31 mouse cellular contexts compared by ENCODE assay signal in genomic region chr12:110689919-110690643, GRCm38 (mm10). TPM values are rescaled to one million over a fixed set of nuclear protein-coding genes. Genes with fewer than 3 reads are reported as not detected.
DNase-seq lines count a peak whose midpoint lies in the region; ATAC-seq and TF ChIP-seq lines count a peak whose summit lies in the region.
"Had no signal": no experiment of that assay in that cellular context is flagged by ENCODE, and none has a peak within 500 bp of the region (broad histone marks: within the 10 kb centered on the region; RNA-seq: fewer than 3 reads in every experiment).

No protein-coding gene starts in this region.

- no peaks in the 10 kb centered on the region for H3K9me3 ChIP-seq in embryonic facial prominence, embryonic 10.5 days
- H3K9me3 ChIP-seq: embryonic facial prominence, embryonic 15.5 days; heart, embryonic 10.5 days; hindbrain, embryonic 10.5 days; limb, embryonic 10.5 days; lung, embryonic 15.5 days; midbrain, embryonic 12.5 days; neural tube, embryonic 12.5 days had no signal

- H3K79me2 ChIP-seq in myocyte (ENCODE audit: control insufficient read depth, insufficient read depth), result peaks cover 17% of the 10 kb centered on the region

- no peak overlapping the region for H3K4me3 ChIP-seq in myocyte
- no peak overlapping the region for H3K4me3 ChIP-seq in embryonic facial prominence, embryonic 10.5 days
- H3K4me3 ChIP-seq: embryonic facial prominence, embryonic 15.5 days; heart, embryonic 10.5 days; hindbrain, embryonic 10.5 days; limb, embryonic 10.5 days; lung, embryonic 15.5 days; midbrain, embryonic 12.5 days; neural tube, embryonic 12.5 days had no signal

- H3K36me3 ChIP-seq in myocyte (ENCODE audit: control insufficient read depth, insufficient read depth), result peaks cover 46% of the 10 kb centered on the region
- peaks cover 93% of the 10 kb centered on the region for H3K36me3 ChIP-seq in embryonic facial prominence, embryonic 10.5 days (replicated peaks)

- DNase-seq in 416B (ENCODE audit: low read depth), result peak; percentile 31
- DNase-seq in CD4-positive helper T cell, adult 2 months (ENCODE audit: low read depth, low spot score), result peak; percentile 43
- no peak for DNase-seq in lung, postnatal 25 days (ENCODE audit: low spot score)
- DNase-seq in layer of hippocampus, postnatal 36 days, result no peak
- no peak for DNase-seq in embryonic facial prominence, embryonic 10.5 days (ENCODE audit: low spot score)
- DNase-seq: adrenal gland, postnatal 14 days; cerebellum, adult 2 months; cerebellum, postnatal 36 days; kidney, adult 18-20 months; kidney, postnatal 10 days; retina, postnatal 1 day; right cerebral cortex, postnatal 25 days; spleen, adult 18-20 months; thymus, postnatal 14 days had no signal

- no peaks in the 10 kb centered on the region for H3K27me3 ChIP-seq in myocyte (ENCODE audit: control insufficient read depth, insufficient read depth, insufficient read length)
- H3K27me3 ChIP-seq in embryonic facial prominence, embryonic 10.5 days (replicated peaks; ENCODE audit: low read depth, poor library complexity, severe bottlenecking), result no peaks in the 10 kb centered on the region
- H3K27me3 ChIP-seq: embryonic facial prominence, embryonic 15.5 days; lung, embryonic 15.5 days; midbrain, embryonic 12.5 days; neural tube, embryonic 12.5 days had no signal

- no peak overlapping the region for H3K4me2 ChIP-seq in myocyte (ENCODE audit: low read depth)
- H3K4me2 ChIP-seq: embryonic facial prominence, embryonic 15.5 days; lung, embryonic 15.5 days; midbrain, embryonic 12.5 days; neural tube, embryonic 12.5 days had no signal

- ATAC-seq in common myeloid progenitor, adult 5-6 weeks (replicated peaks; ENCODE audit: low read depth, poor library complexity, severe bottlenecking), result 0 out of 2 replicates have a peak, but pooled peaks have one; percentile 1
- ATAC-seq: forebrain, embryonic 14.5 days; hindbrain, embryonic 16.5 days had no signal

- no peak overlapping the region for H3ac ChIP-seq in myocyte (ENCODE audit: control insufficient read depth, insufficient read length)

- peaks cover 13% of the 10 kb centered on the region for H3K4me1 ChIP-seq in embryonic facial prominence, embryonic 10.5 days

- H3K27ac ChIP-seq in embryonic facial prominence, embryonic 10.5 days (replicated peaks), result no peak overlapping the region
- H3K27ac ChIP-seq: embryonic facial prominence, embryonic 15.5 days; heart, embryonic 10.5 days; hindbrain, embryonic 10.5 days; limb, embryonic 10.5 days; lung, embryonic 15.5 days; macrophage; midbrain, embryonic 12.5 days; neural tube, embryonic 12.5 days had no signal

- 89% methylated on average over 6 of the region's 6 CpGs for WGBS in embryonic facial prominence, embryonic 10.5 days

- TF ChIP-seq POLR2A in myocyte (IDR thresholded peaks at IDR 0.05; ENCODE audit: insufficient read length, low read depth), result peak; percentile 16

TF ChIP-seq in myocyte, 11 proteins besides CTCF, POLR2A, EP300 and RAD21:
- TF ChIP-seq MYOG (IDR thresholded peaks at IDR 0.05; ENCODE audit: control insufficient read depth in 1 of 3, insufficient read depth in 1 of 3, insufficient read length in 2 of 3, low read depth in 2 of 3) (no peak), POLR2AphosphoS2 (IDR thresholded peaks at IDR 0.05; ENCODE audit: insufficient read length, low read depth) (peak; percentile 56)
TF ChIP-seq in myocyte: peak in this region for 1.

RNA-seq across cellular contexts. Expression of gene 1700001K19Rik, which starts 7.7 kb away (rescaled TPM):
- total RNA-seq in common myeloid progenitor, adult 5-6 weeks (2017), result not detected in 2 replicates
- polyA plus RNA-seq in myocyte (2012; fragmentation: generic; extraction: Trizol), result 0.05 TPM
- not detected for total RNA-seq in layer of hippocampus, postnatal 36 days (2021)
- 0.16 TPM in 1 of 2 replicates, not detected in the other for polyA plus RNA-seq in embryonic facial prominence, embryonic 10.5 days (2016; fragmentation: Nextera tagmentation; extraction: Ambion mirVana)
- total RNA-seq: adrenal gland, postnatal 14 days; granulocyte monocyte progenitor cell, adult 5-6 weeks; layer of hippocampus, postnatal 10 days; liver, adult 2 months had no signal
- polyA plus RNA-seq: cerebellum, adult 2 months; forebrain, embryonic 14.5 days; heart, embryonic 10.5 days; heart, embryonic 16.5 days; hindbrain, embryonic 10.5 days; limb, embryonic 10.5 days; liver, adult 2 months; lung, embryonic 15.5 days; macrophage; midbrain, embryonic 12.5 days; neural tube, embryonic 12.5 days; stomach, embryonic 14.5 days had no signal

RNA-seq across cellular contexts. Expression of gene Hsp90aa1, which starts 12.4 kb away (rescaled TPM):
- 2,253 and 2,489 TPM in 2 replicates for total RNA-seq in common myeloid progenitor, adult 5-6 weeks (2017)
- polyA plus RNA-seq in myocyte (2012; fragmentation: generic; extraction: Trizol), result 110 TPM
- total RNA-seq in layer of hippocampus, postnatal 36 days (2021), result 1,000 to 10,000 TPM; 1,068 to 1,130 TPM
- 1,072 and 1,177 TPM in 2 replicates for polyA plus RNA-seq in embryonic facial prominence, embryonic 10.5 days (2016; fragmentation: Nextera tagmentation; extraction: Ambion mirVana)

RNA-seq across cellular contexts. Expression of gene Wdr20, which starts 47.7 kb away (rescaled TPM):
- 29.8 and 32.0 TPM in 2 replicates for total RNA-seq in common myeloid progenitor, adult 5-6 weeks (2017)
- 13.9 TPM for polyA plus RNA-seq in myocyte (2012; fragmentation: generic; extraction: Trizol)
- total RNA-seq in layer of hippocampus, postnatal 36 days (2021), result 10 to 100 TPM; 42.2 to 45.1 TPM
- polyA plus RNA-seq in embryonic facial prominence, embryonic 10.5 days (2016; fragmentation: Nextera tagmentation; extraction: Ambion mirVana), result 22.4 and 24.1 TPM in 2 replicates

Comparison
In these comparisons a context has a peak if more than half of its experiments do, and no peak if none do; other contexts are left out.
1. DNase-seq: peak in 416B (single experiment) and CD4-positive helper T cell, adult 2 months (single experiment); none in lung, postnatal 25 days (single experiment), layer of hippocampus, postnatal 36 days (0 of 2) and embryonic facial prominence, embryonic 10.5 days (single experiment).